Mouse (Mus musculus): Measurements from ENCODE around the gene Nfe2l3. TPM values are rescaled to one million over a fixed set of nuclear protein-coding genes. Genes with fewer than 3 reads are reported as not detected.
"Not testable (repeated sequence)": the region's sequence is repeated elsewhere in the genome, so short reads cannot be mapped to it uniquely, and the experiment has no call there.

Nfe2l3 gene
- polyA plus RNA-seq, 1 experiment from 2014 or later: 4.0 TPM

GRCm38 (mm10) chr6:51471782-51472181 lies 39.3 kb downstream of the Nfe2l3 start:
- Histone ChIP-seq H3K9me3 (replicated peaks; ENCODE audit: control insufficient read depth, low read length) (no peaks in the 10 kb centered on the region), H3K4me3 (ENCODE audit: low read length) (peak overlapping the region; percentile 48), H3K27me3 (ENCODE audit: control insufficient read depth, insufficient read depth, low read length) (no peaks in the 10 kb centered on the region), H3K36me3 (ENCODE audit: control insufficient read depth, insufficient read depth) (peaks cover 33% of the 10 kb centered on the region), H3K9ac (ENCODE audit: low read length) (peak overlapping the region; percentile 99), H3K27ac (ENCODE audit: low read length) (no peak overlapping the region), H3K4me2 (ENCODE audit: low read depth, low read length) (peak overlapping the region; percentile 68), H3K4me1 (ENCODE audit: control insufficient read depth, insufficient read depth, low read length) (peaks cover 22% of the 10 kb centered on the region)
- 15% methylated on average over 3 of the region's 3 CpGs for WGBS
- ATAC-seq (replicated peaks; ENCODE audit: extremely low read depth, insufficient read depth, low FRiP score): no peak

GRCm38 (mm10) chr6:51472213-51472612 lies 39.7 kb downstream of the Nfe2l3 start:
- Histone ChIP-seq H3K4me1 (ENCODE audit: control insufficient read depth, insufficient read depth, low read length) (peaks cover 19% of the 10 kb centered on the region), H3K4me3 (ENCODE audit: low read length) (peak overlapping the region; percentile 48), H3K9me3 (replicated peaks; ENCODE audit: control insufficient read depth, low read length) (no peaks in the 10 kb centered on the region), H3K36me3 (ENCODE audit: control insufficient read depth, insufficient read depth) (peaks cover 30% of the 10 kb centered on the region), H3K4me2 (ENCODE audit: low read depth, low read length) (peak overlapping the region; percentile 68), H3K9ac (ENCODE audit: low read length) (peak overlapping the region; percentile 99), H3K27ac (ENCODE audit: low read length) (no peak overlapping the region), H3K27me3 (ENCODE audit: control insufficient read depth, insufficient read depth, low read length) (no peaks in the 10 kb centered on the region)
- no peak for ATAC-seq (replicated peaks; ENCODE audit: extremely low read depth, insufficient read depth, low FRiP score)
- 45% methylated on average over 4 of the region's 4 CpGs for WGBS

- no peak overlapping the region for H3K4me2 ChIP-seq (ENCODE audit: low read depth, low read length)
- H3K9me3 ChIP-seq (replicated peaks; ENCODE audit: control insufficient read depth, low read length): no peaks in the 10 kb centered on the region
- WGBS: 88% methylated on average over 4 of the region's 4 CpGs
- H3K27ac ChIP-seq (ENCODE audit: low read length): no peak overlapping the region
- H3K36me3 ChIP-seq (ENCODE audit: control insufficient read depth, insufficient read depth): peaks cover 54% of the 10 kb centered on the region
- ATAC-seq (replicated peaks; ENCODE audit: extremely low read depth, insufficient read depth, low FRiP score): no peak
- no peak overlapping the region for H3K9ac ChIP-seq (ENCODE audit: low read length)
- no peak overlapping the region for H3K4me3 ChIP-seq (ENCODE audit: low read length)
- H3K4me1 ChIP-seq (ENCODE audit: control insufficient read depth, insufficient read depth, low read length): no peaks in the 10 kb centered on the region
- H3K27me3 ChIP-seq (ENCODE audit: control insufficient read depth, insufficient read depth, low read length): no peaks in the 10 kb centered on the region
Measured at GRCm38 (mm10) chr6:51479136-51479731, 46.8 kb downstream of the Nfe2l3 start.

GRCm38 (mm10) chr6:51481548-51481947 lies 49.1 kb downstream of the Nfe2l3 start:
- no peak overlapping the region for H3K4me3 ChIP-seq (ENCODE audit: low read length)
- no peak overlapping the region for H3K27ac ChIP-seq (ENCODE audit: low read length)
- no peaks in the 10 kb centered on the region for H3K27me3 ChIP-seq (ENCODE audit: control insufficient read depth, insufficient read depth, low read length)
- no peaks in the 10 kb centered on the region for H3K9me3 ChIP-seq (replicated peaks; ENCODE audit: control insufficient read depth, low read length)
- peaks cover 41% of the 10 kb centered on the region for H3K36me3 ChIP-seq (ENCODE audit: control insufficient read depth, insufficient read depth)
- WGBS: 92% methylated on average over 8 of the region's 8 CpGs
- no peak for ATAC-seq (replicated peaks; ENCODE audit: extremely low read depth, insufficient read depth, low FRiP score)
- no peak overlapping the region for H3K9ac ChIP-seq (ENCODE audit: low read length)
- no peak overlapping the region for H3K4me2 ChIP-seq (ENCODE audit: low read depth, low read length)
- peaks cover 3% of the 10 kb centered on the region; the same call in 1 of the 2 replicates for H3K4me1 ChIP-seq (ENCODE audit: control insufficient read depth, insufficient read depth, low read length)

GRCm38 (mm10) chr6:51483861-51484260 lies 51.4 kb downstream of the Nfe2l3 start:
- no peaks in the 10 kb centered on the region for H3K27me3 ChIP-seq (ENCODE audit: control insufficient read depth, insufficient read depth, low read length)
- no peak overlapping the region for H3K4me3 ChIP-seq (ENCODE audit: low read length)
- ATAC-seq (replicated peaks; ENCODE audit: extremely low read depth, insufficient read depth, low FRiP score): no peak
- peaks cover 5% of the 10 kb centered on the region; the same call in 1 of the 2 replicates for H3K9me3 ChIP-seq (replicated peaks; ENCODE audit: control insufficient read depth, low read length)
- no peak overlapping the region for H3K9ac ChIP-seq (ENCODE audit: low read length)
- no peak overlapping the region for H3K27ac ChIP-seq (ENCODE audit: low read length)
- H3K36me3 ChIP-seq (ENCODE audit: control insufficient read depth, insufficient read depth): peaks cover 34% of the 10 kb centered on the region
- no peak overlapping the region for H3K4me2 ChIP-seq (ENCODE audit: low read depth, low read length)
- H3K4me1 ChIP-seq (ENCODE audit: control insufficient read depth, insufficient read depth, low read length): peaks cover 3% of the 10 kb centered on the region; the same call in 1 of the 2 replicates
- WGBS: 89% methylated on average over 3 of the region's 3 CpGs

GRCm38 (mm10) chr6:51484556-51484955 lies 52.1 kb downstream of the Nfe2l3 start:
- not testable (repeated sequence) for H3K4me3 ChIP-seq (ENCODE audit: low read length); ATAC-seq (replicated peaks; ENCODE audit: extremely low read depth, insufficient read depth, low FRiP score); H3K9ac ChIP-seq (ENCODE audit: low read length); H3K4me1 ChIP-seq (ENCODE audit: control insufficient read depth, insufficient read depth, low read length); H3K27me3 ChIP-seq (ENCODE audit: control insufficient read depth, insufficient read depth, low read length); H3K9me3 ChIP-seq (replicated peaks; ENCODE audit: control insufficient read depth, low read length); H3K27ac ChIP-seq (ENCODE audit: low read length); H3K4me2 ChIP-seq (ENCODE audit: low read depth, low read length)
- 87% methylated on average over 8 of the region's 8 CpGs for WGBS
- H3K36me3 ChIP-seq (ENCODE audit: control insufficient read depth, insufficient read depth): peaks cover 28% of the 10 kb centered on the region

- Histone ChIP-seq H3K27ac (ENCODE audit: low read length) (no peak overlapping the region), H3K9me3 (replicated peaks; ENCODE audit: control insufficient read depth, low read length) (peaks cover 5% of the 10 kb centered on the region; the same call in 1 of the 2 replicates), H3K36me3 (ENCODE audit: control insufficient read depth, insufficient read depth) (peaks cover 21% of the 10 kb centered on the region), H3K9ac (ENCODE audit: low read length) (no peak overlapping the region), H3K4me1 (ENCODE audit: control insufficient read depth, insufficient read depth, low read length) (peaks cover 5% of the 10 kb centered on the region), H3K4me3 (ENCODE audit: low read length) (no peak overlapping the region), H3K4me2 (ENCODE audit: low read depth, low read length) (no peak overlapping the region), H3K27me3 (ENCODE audit: control insufficient read depth, insufficient read depth, low read length) (no peaks in the 10 kb centered on the region)
- WGBS: 44% methylated on average over 2 of the region's 2 CpGs
- ATAC-seq (replicated peaks; ENCODE audit: extremely low read depth, insufficient read depth, low FRiP score): no peak
Measured at GRCm38 (mm10) chr6:51485646-51486045, 53.2 kb downstream of the Nfe2l3 start.

- 37% methylated on average over 7 of the region's 7 CpGs for WGBS
- Histone ChIP-seq H3K9me3 (replicated peaks; ENCODE audit: control insufficient read depth, low read length) (peaks cover 5% of the 10 kb centered on the region; the same call in 1 of the 2 replicates), H3K36me3 (ENCODE audit: control insufficient read depth, insufficient read depth) (peaks cover 17% of the 10 kb centered on the region), H3K27ac (ENCODE audit: low read length) (no peak overlapping the region), H3K9ac (ENCODE audit: low read length) (no peak overlapping the region), H3K4me1 (ENCODE audit: control insufficient read depth, insufficient read depth, low read length) (peaks cover 5% of the 10 kb centered on the region), H3K27me3 (ENCODE audit: control insufficient read depth, insufficient read depth, low read length) (no peaks in the 10 kb centered on the region), H3K4me2 (ENCODE audit: low read depth, low read length) (no peak overlapping the region), H3K4me3 (ENCODE audit: low read length) (no peak overlapping the region)
- no peak for ATAC-seq (replicated peaks; ENCODE audit: extremely low read depth, insufficient read depth, low FRiP score)
Measured at GRCm38 (mm10) chr6:51486076-51486710, 53.7 kb downstream of the Nfe2l3 start.

- Histone ChIP-seq H3K9ac (ENCODE audit: low read length) (no peak overlapping the region), H3K4me3 (ENCODE audit: low read length) (no peak overlapping the region), H3K9me3 (replicated peaks; ENCODE audit: control insufficient read depth, low read length) (peaks cover 5% of the 10 kb centered on the region; the same call in 1 of the 2 replicates), H3K4me1 (ENCODE audit: control insufficient read depth, insufficient read depth, low read length) (peaks cover 5% of the 10 kb centered on the region), H3K4me2 (ENCODE audit: low read depth, low read length) (no peak overlapping the region), H3K27ac (ENCODE audit: low read length) (no peak overlapping the region), H3K36me3 (ENCODE audit: control insufficient read depth, insufficient read depth) (peaks cover 13% of the 10 kb centered on the region), H3K27me3 (ENCODE audit: control insufficient read depth, insufficient read depth, low read length) (no peaks in the 10 kb centered on the region)
- 83% methylated on average over 5 of the region's 5 CpGs for WGBS
- ATAC-seq (replicated peaks; ENCODE audit: extremely low read depth, insufficient read depth, low FRiP score): no peak
Measured at GRCm38 (mm10) chr6:51486731-51487130, 54.3 kb downstream of the Nfe2l3 start.

Data from heart, embryonic 16.5 days (tissue).